Mouse (Mus musculus) intestine, embryonic 14.5 days (tissue): Measurements from ENCODE around the gene Zfp948. TPM values are rescaled to one million over a fixed set of nuclear protein-coding genes. Genes with fewer than 3 reads are reported as not detected.
"Not testable (repeated sequence)": the region's sequence is repeated elsewhere in the genome, so short reads cannot be mapped to it uniquely, and the experiment has no call there.

Experiments used
- ATAC-seq: fragments of 200-750 bp; cut with Nextera tagmentation; replicated peaks from 2 replicates; pipeline ENCODE4 v1.8.0; 2017; ENCODE audit warnings: low read depth, moderate number of reproducible peaks, moderate TSS enrichment, moderate library complexity; ENCODE audit not compliant: low FRiP score, low TSS enrichment
- DNase-seq: peaks from one replicate; pipeline ENCODE4 v3.0.0-alpha.2; 2018; ENCODE audit warnings: low spot score
- H3K27ac ChIP-seq: fragments of 300-500 bp; sonication (generic); 2 replicates; pipeline ENCODE4 v1.5.1; 2014; ENCODE audit warnings: low read depth, mild to moderate bottlenecking, control low read depth
- H3K27me3 ChIP-seq: fragments of 300-500 bp; sonication (generic); replicated peaks from 2 replicates; pipeline ENCODE4 v1.6.1; 2014; ENCODE audit warnings: low read length, control low read depth; ENCODE audit not compliant: control insufficient read depth, insufficient read depth
- H3K36me3 ChIP-seq: fragments of 300-500 bp; sonication (generic); 2 replicates; pipeline ENCODE4 v1.6.1; 2014; ENCODE audit warnings: low read length, control low read depth; ENCODE audit not compliant: control insufficient read depth, insufficient read depth
- H3K4me1 ChIP-seq: fragments of 300-500 bp; sonication (generic); replicated peaks from 2 replicates; pipeline ENCODE4 v1.6.1; 2014; ENCODE audit warnings: low read length, control low read depth, mixed read lengths; ENCODE audit not compliant: control insufficient read depth, insufficient read depth
- H3K4me2 ChIP-seq: fragments of 300-500 bp; sonication (generic); 2 replicates; pipeline ENCODE4 v1.6.1; 2014; ENCODE audit warnings: low read length
- H3K4me3 ChIP-seq: fragments of 300-500 bp; sonication (generic); 2 replicates; pipeline ENCODE4 v1.5.1; 2014; ENCODE audit warnings: low read depth, low read length, control low read depth, mixed read lengths
- H3K9ac ChIP-seq: fragments of 300-500 bp; sonication (generic); 2 replicates; pipeline ENCODE4 v1.6.1; 2014; ENCODE audit warnings: mild to moderate bottlenecking, low read length
- H3K9me3 ChIP-seq: fragments of 300-500 bp; sonication (generic); 2 replicates; pipeline ENCODE4 v1.6.1; 2016; ENCODE audit warnings: low read length, control low read depth; ENCODE audit not compliant: control insufficient read depth
- WGBS: fragments of 180-500 bp; shearing (Covaris S2); extraction: QIAGEN DNeasy Blood & Tissue Kit; methylation state at CpG from one replicate; pipeline ENCODE4 v1.1.7; 2014; 5-methylcytosine and 5-hydroxymethylcytosine counted together
- polyA plus RNA-seq: library from polyadenylated mRNA; unstranded; fragments of >200 nt; fragmentation: Nextera tagmentation; extraction: Ambion mirVana; gene quantifications from 2 replicates; pipeline ENCODE4 v1.2.1, GENCODE M21; 2014

Gene Zfp948
- polyA plus RNA-seq, 1 experiment from 2014 or later, result 24.7 TPM

DNA sequence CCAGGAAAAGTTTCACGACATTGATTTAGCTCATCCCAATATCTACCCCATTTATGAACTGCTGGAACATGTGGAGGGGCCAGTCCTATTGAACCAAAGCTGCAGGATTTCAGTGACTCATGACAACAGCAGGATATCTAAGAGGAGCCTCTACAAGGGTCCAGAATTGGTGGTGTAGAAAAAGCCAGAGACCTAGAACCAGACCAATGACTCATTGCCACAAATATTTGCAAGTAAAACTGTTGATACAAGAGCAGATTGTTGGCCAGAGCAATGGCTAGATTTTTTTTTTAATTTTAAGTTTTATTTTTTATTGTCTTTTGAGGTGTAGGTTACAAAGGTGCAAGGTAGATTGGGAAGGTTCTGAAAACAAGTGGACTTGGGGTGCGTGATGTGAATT is 18.7 kb downstream of the Zfp948 start:
- 85% methylated on average over 2 of the region's 2 CpGs for WGBS
- ATAC-seq, result no peak
- Histone ChIP-seq H3K27ac (no peak overlapping the region), H3K4me3 (no peak overlapping the region), H3K36me3 (peaks cover 72% of the 10 kb centered on the region), H3K27me3 (no peaks in the 10 kb centered on the region), H3K9ac (no peak overlapping the region), H3K4me1 (no peaks in the 10 kb centered on the region), H3K9me3 (no peaks in the 10 kb centered on the region), H3K4me2 (no peak overlapping the region)
- DNase-seq, result no peak

DNA sequence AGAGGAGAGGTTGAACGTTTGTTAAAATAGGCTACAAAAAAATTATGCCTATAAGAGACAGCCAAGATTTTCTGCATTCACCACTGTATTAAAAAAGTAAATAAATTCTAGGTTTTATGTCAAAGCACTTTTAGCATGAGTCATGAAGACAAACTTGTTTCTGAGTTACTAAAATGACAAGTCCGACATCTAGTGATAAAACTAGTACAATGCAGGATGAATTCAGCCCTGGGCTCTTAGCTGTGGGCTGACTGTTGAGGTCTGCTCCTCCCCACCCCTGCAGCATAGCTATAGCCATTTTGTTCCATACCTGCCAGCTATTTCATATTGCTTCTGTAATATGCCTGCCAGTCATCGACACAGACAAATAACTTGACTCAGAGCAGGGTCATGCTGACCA is 49.5 kb downstream of the Zfp948 start:
- Histone ChIP-seq H3K27ac (no peak overlapping the region), H3K27me3 (no peaks in the 10 kb centered on the region), H3K4me1 (no peaks in the 10 kb centered on the region), H3K9me3 (no peaks in the 10 kb centered on the region), H3K9ac (no peak overlapping the region), H3K36me3 (no peaks in the 10 kb centered on the region), H3K4me3 (no peak overlapping the region), H3K4me2 (no peak overlapping the region)
- DNase-seq, result no peak
- WGBS, result 75% methylated on average over 3 of the region's 3 CpGs
- ATAC-seq, result no peak

DNA sequence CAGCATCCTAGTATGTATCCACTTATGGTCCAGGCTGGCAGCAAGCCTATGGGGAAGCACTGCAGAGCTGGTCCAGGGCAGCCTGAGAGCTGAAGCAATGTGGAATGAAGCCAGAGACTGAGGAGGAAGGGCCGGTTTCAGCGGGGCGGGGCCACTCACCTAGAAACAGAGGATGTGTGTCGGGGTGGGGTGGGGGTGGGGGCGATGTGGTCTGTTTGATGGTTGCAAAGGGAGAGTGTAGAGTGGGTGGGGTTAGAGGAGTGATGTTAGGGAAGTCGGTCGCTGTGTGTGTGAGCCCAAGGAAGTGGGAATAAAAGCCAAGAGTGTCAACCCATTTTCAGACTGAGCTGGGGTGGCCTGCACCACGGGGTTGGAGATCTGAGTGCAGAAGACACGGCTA is 50.5 kb downstream of the Zfp948 start:
- Histone ChIP-seq H3K4me2 (peak overlapping the region; percentile 20; the same call in 1 of the 2 replicates), H3K9ac (no peak overlapping the region), H3K36me3 (no peaks in the 10 kb centered on the region), H3K4me1 (no peaks in the 10 kb centered on the region), H3K27me3 (no peaks in the 10 kb centered on the region), H3K4me3 (no peak overlapping the region), H3K9me3 (no peaks in the 10 kb centered on the region), H3K27ac (no peak overlapping the region)
- no peak for DNase-seq
- no peak for ATAC-seq
- 6% methylated on average over 9 of the region's 9 CpGs for WGBS

DNA sequence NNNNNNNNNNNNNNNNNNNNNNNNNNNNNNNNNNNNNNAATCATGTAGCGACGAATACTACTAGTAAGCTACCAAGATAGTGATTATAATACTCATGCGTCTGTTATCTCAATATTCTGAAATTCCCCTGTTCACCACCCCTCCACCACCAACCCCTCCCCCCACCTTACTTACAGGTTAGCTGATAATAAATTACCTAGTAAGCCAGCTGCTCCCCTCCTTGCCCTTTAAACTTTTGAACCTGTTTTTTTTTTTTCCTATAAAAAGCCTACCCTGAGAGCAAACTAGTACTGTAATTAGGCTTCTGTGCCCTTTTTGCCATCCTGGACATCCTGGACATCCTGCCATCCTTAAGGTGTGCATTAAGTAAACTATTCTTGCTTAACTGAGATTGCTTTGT is 56.8 kb downstream of the Zfp948 start:
- DNase-seq (no peak), ATAC-seq (no peak)
- Histone ChIP-seq H3K9ac (no peak overlapping the region), H3K27me3 (no peaks in the 10 kb centered on the region), H3K27ac (no peak overlapping the region), H3K4me1 (no peaks in the 10 kb centered on the region), H3K4me2 (no peak overlapping the region), H3K36me3 (no peaks in the 10 kb centered on the region), H3K9me3 (no peaks in the 10 kb centered on the region), H3K4me3 (no peak overlapping the region)
- WGBS, result no CpG with 5 or more reads among the region's 3 CpGs

DNA sequence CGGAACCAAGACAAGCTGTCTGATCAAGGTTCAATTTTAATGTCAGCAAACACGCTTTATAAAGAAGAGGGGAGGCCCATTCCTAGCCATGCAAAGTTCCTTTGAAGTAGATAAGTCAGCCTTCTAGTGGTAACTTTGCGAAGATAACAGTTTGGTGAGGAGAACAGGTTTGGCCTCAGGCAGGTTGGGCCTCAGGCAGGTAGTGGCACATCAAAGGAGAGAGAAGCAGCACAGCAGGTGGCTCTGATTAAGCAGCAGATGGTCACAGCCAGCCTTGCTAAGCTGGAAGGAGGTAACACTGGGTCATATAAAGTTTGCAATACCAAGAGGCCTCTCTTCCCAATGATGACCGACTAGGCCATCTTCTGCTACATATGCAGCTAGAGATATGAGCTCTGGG is 69.0 kb downstream of the Zfp948 start:
- not testable (repeated sequence) for DNase-seq, H3K36me3 ChIP-seq, H3K4me3 ChIP-seq, H3K27ac ChIP-seq, H3K4me2 ChIP-seq, H3K9me3 ChIP-seq, H3K9ac ChIP-seq, H3K4me1 ChIP-seq, H3K27me3 ChIP-seq
- 54% methylated on average over 4 of the region's 4 CpGs for whole genome bisulfite sequencing
- peak; percentile 62; the same call in 1 of the 2 replicates for ATAC-seq

Other genes starting within 250 kb of the Zfp948 start
- 3.1 and 3.4 TPM in 2 replicates for gene Zfp677, start 183.3 kb upstream of the Zfp948 start, polyA plus RNA-seq
- 4.8 and 6.1 TPM in 2 replicates for gene Zfp54, start 143.8 kb upstream of the Zfp948 start, polyA plus RNA-seq
- gene Zfp51, start 116.6 kb upstream of the Zfp948 start, polyA plus RNA-seq, result 14.3 and 16.5 TPM in 2 replicates
- 13.3 and 13.7 TPM in 2 replicates for gene Zfp53, start 78.0 kb upstream of the Zfp948 start, polyA plus RNA-seq
- gene Zfp52, start 31.5 kb upstream of the Zfp948 start, polyA plus RNA-seq, result 2.9 and 3.2 TPM in 2 replicates
- gene Zfp983, start 83.6 kb downstream of the Zfp948 start, polyA plus RNA-seq, result 3.9 and 5.1 TPM in 2 replicates
- gene Gm10226, start 124.9 kb downstream of the Zfp948 start, polyA plus RNA-seq, result 4.5 and 8.1 TPM in 2 replicates
- 11.1 and 13.2 TPM in 2 replicates for gene Zfp760, start 140.7 kb downstream of the Zfp948 start, polyA plus RNA-seq
- gene Zfp229, start 163.8 kb downstream of the Zfp948 start, polyA plus RNA-seq, result 4.6 and 7.8 TPM in 2 replicates